Mouse (Mus musculus) left cerebral cortex, adult 11 months (tissue): ENCODE data around the gene Stard3.

Source experiments
- DNase-seq: peaks from one replicate; pipeline ENCODE4 v3.0.0; 2022; ENCODE audit warnings: low spot score

The Stard3 gene

DNA sequence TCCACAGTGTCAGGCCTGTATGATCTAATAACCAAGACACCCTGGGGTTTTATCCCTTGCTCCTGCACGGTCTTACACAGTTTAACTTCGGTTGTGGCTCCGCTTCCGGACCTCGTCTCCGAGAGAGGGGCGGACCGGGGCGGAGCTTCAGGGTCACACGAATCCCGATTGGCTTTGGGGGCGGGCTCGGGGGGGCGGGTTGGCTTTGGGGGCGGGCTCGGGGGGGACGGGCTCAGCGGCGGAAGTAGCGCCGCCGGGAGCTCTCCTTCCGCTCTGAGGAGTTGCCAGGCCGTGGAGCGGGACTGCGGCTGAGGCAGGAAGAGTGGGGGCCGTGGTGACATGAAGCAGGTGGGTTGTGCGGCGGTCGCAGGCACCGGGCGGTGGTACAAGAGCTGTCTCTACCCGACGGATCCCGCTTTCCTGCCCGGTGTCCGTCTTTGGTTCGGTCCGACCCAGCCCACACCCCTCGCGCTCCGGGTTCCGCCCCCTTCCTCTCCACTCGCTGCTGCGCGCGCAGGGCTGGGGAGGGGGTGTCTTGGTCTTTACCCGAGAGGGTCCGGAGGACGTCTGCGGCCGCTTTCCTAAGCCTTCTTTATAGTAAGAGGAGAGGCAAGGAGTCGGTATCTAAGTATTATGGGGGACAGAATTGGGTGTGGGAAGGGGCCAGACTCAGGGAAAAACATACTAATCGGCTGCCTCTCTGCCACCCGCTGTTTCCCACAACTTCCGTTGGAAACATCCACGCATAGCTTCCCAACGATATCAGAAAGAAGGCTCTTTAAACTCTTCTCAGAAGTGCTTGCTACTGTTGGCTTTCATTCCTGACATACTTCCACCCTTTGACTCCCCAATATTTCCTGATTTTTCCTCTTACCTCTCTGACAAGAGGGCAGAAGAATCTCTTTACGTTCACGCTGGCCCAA lies at the start of gene Stard3:
Gene Stard3 (plus strand): TSS at position 208 of the 923 bp plus-strand sequence.
- no peak for DNase-seq

- DNase-seq: no peak
These were observed 44.3 kb upstream of the Stard3 start for GRCm38 (mm10) chr11:98313790-98314323.

- no peak for DNase-seq
These were observed 40.7 kb upstream of the Stard3 start for GRCm38 (mm10) chr11:98317479-98317878.

DNA sequence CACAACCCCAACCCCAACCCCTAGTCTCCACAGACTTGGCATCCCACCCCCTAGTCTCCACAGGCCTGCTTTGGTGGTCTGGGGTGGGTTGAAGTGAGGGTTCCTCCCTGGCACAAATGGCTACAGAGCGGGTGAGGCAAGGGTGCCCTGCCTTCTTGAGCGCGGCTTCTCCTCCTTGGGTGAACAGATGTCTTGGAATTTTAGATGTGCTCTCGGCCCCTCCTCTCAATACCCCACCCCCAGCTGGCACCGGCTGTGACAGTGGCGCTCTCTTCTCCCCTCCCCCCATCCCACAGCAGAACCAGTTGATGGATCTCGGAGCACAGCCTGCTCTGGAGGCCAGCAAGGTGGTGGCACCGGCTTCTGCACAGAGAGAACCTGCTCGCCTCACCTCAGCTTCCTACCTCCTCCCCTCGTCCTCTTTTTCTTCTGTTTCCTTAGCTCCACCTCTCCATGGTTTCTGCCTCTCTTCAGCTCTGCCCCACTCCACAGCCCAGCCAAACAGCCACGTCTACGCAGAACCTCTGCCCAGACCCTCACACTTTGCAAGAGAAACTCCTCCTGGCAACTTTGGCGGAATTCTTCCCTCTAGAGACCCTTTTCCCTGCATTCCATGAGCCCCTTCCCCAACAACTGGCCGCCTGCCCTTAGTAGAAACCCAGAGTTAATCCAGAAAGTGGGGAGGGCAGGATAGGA lies 39.6 kb upstream of the Stard3 start:
- DNase-seq: no peak

GRCm38 (mm10) chr11:98319120-98319519 lies 39.0 kb upstream of the Stard3 start:
- no peak for DNase-seq

GRCm38 (mm10) chr11:98319544-98319943 lies 38.6 kb upstream of the Stard3 start:
- DNase-seq: no peak

GRCm38 (mm10) chr11:98319944-98320343 lies 38.2 kb upstream of the Stard3 start:
- DNase-seq: no peak

DNA sequence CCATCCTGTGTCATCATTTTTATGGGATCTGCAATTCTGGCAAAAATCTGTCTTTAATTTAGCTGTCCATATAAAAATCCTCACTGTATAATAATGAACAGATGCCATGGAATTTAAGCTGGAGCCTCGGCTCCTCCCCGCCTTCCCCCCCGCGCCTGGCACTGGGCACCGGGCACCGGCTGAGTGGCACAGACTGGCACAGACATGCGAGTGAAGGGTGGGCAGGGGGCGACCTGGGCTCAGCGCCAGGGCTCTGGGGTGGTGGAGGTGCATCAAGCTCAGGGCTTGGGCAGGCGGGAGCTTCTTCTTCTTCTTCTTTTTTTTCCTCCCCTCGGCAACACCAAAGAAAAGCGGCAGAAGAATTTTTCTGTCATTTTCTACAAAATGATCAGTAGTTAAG lies 37.8 kb upstream of the Stard3 start:
- no peak for DNase-seq

DNA sequence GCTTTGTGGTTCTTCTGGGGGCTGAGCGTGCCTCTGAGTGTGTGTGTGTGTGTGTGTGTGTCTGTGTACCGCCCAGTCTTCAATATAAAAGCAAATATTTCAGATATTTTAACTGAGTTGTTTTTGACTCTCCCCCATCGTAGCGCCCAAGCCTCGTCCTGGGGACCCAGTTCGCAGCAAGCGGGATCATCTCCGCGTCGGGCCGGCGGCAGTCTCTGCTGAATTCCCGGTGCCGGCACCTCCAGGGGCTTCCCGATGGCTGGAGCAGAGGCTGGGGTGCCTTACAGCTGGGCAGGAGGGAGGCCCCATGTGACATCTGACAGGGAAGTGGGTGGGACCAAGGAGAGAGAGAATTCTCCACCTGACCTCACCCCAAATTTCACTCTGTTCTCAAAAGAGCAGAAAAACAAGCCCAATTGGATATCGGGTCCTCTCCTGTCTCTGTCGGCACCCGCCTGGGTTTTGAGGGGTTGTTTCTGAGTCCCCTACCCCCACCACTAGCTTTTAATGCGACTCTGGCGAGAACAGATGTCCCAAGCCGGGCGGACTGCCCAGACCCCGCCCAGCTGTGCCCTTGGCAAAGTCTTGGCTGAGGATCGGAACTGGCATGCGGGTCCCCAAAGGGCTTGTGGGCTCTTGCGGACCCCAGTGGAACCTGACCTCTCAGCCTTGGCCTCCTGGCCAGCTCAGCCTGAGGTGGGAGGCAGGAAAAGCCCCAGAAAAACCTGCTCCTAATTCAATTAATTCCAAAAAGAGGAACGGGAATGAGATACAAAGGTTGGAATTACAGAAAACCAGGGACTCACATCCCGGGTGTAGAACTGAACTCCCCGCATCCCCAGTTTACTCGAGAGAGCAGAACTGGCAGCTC lies 37.1 kb upstream of the Stard3 start:
- no peak for DNase-seq

GRCm38 (mm10) chr11:98321677-98322003 lies 36.5 kb upstream of the Stard3 start:
- no peak for DNase-seq

DNA sequence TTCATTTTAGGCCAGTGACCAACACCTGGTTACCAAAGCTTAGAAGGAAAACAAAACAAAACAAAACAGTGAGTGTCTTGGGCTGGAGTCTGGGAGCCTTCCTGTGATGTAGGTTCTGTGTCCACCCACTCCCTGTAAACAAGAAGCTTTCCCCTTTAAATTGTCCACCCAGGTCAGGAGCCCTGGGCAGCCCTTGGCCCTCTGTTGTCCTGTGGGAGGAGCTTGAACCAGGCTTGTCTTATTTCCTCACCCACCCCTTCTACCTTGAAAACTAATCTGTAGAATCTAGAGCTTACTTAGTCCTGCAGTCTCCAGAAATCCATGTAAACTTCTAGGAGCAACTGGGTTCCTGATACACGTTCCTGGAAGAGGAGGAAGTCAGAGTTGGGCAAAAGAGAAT lies 36.0 kb upstream of the Stard3 start:
- no peak for DNase-seq

- no peak for DNase-seq
These were observed 34.9 kb upstream of the Stard3 start for GRCm38 (mm10) chr11:98323136-98323866.

DNA sequence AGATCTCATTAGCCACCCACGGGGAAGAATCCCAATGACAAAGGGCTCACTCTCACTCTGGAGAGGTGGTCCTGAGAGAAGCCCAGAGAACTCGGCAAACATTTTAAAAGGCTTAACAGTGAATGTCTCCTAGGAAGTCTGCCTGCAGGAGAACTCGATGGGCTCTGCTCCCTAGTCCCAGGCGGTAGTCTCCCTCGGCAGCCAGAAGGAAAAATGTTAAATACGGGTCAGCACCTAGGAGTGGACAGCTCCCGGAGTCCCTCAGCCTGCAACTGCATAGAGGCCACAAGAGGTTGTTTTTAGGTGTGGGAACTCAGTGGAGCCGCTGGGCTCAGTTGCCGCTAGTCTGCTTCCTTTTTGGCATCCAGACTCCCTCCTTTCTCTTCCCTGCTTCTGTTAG lies 34.2 kb upstream of the Stard3 start:
- DNase-seq: no peak

DNA sequence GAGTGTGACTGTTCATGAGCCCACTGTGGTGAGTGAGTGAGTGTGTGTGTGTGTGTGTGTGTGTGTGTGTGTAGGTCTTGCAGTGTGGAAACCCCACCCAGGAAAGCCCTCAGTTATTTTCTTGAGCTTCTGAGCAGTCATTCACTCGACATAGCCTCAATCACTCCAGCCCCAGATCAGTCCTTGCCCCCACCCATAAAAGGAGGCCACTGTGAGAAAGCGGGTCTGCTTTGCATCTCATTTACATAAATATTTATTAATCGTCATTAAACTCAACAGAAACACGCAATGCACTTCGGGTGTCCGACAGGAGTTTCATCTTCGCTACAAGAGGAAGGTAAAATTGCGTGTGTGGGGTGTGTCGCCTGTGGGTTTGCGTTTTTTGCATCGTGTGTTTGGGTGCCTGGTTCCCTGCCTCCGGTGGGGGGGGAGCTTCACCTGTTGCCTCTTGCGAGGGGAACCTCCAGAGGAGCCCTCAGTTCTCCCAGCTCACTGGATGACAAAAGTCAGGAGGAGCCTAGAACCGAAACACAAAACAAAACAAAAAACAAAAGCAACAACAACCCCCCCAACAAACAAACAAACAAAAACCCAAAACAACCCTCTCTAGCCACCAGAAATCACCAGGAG lies 32.9 kb upstream of the Stard3 start:
- no peak for DNase-seq

GRCm38 (mm10) chr11:98325821-98326218 lies 32.3 kb upstream of the Stard3 start:
- no peak for DNase-seq

- no peak for DNase-seq
These were observed 31.4 kb upstream of the Stard3 start for GRCm38 (mm10) chr11:98326741-98327135.

DNA sequence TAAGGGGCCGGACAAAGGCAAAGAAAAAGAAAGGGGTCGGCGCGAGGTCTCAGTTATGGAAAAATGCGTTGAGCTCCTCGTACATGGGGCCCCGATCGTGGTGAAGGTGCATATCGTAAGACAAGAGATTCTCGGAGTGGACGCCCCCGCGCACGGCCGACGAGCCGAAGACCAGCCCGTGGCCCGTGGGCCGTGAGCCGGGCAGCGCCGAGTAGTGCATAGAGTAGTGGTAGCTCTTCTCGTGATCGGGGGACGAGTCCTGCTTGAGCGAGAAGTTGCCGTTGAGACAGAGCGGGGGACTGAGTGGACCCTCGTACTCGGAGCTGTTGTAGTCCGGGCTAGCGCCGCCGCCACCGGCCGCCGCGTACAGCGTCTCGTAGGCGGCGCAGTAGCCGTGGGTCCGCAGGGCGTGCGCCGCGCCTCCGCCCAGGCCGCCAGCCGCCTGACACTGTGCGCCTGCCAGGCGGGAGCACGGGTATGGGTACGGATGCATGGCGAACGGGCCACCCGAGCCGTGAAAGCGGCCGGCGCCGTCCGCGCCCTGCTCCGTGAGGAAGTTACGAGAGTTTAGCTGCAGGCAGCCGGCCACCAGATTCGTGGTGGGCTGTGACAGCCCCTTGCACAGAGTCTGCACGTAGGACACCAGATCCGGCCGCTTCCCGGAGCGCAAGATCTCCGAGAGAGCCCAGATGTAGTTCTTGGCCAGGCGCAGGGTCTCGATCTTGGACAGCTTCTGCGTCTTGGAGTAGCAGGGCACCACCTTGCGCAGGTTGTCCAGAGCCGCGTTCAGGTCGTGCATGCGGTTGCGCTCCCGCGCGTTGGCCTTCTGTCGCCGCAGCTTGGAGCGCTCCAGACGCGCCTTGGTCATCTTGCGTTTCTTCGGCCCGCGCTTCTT lies 30.8 kb upstream of the Stard3 start:
- no peak for DNase-seq

GRCm38 (mm10) chr11:98328031-98328370 lies 30.2 kb upstream of the Stard3 start:
- no peak for DNase-seq

GRCm38 (mm10) chr11:98328371-98329069 lies 29.6 kb upstream of the Stard3 start:
- DNase-seq: no peak
